Mouse (Mus musculus) thymus, postnatal 10 days (tissue): ENCODE results near the gene Unc119.

Experiments
- DNase-seq, 2 experiments: peaks; one replicate each; pipeline ENCODE4 v3.0.0; 2021; ENCODE audit warnings: low spot score in 2 of 2

The Unc119 gene

DNA sequence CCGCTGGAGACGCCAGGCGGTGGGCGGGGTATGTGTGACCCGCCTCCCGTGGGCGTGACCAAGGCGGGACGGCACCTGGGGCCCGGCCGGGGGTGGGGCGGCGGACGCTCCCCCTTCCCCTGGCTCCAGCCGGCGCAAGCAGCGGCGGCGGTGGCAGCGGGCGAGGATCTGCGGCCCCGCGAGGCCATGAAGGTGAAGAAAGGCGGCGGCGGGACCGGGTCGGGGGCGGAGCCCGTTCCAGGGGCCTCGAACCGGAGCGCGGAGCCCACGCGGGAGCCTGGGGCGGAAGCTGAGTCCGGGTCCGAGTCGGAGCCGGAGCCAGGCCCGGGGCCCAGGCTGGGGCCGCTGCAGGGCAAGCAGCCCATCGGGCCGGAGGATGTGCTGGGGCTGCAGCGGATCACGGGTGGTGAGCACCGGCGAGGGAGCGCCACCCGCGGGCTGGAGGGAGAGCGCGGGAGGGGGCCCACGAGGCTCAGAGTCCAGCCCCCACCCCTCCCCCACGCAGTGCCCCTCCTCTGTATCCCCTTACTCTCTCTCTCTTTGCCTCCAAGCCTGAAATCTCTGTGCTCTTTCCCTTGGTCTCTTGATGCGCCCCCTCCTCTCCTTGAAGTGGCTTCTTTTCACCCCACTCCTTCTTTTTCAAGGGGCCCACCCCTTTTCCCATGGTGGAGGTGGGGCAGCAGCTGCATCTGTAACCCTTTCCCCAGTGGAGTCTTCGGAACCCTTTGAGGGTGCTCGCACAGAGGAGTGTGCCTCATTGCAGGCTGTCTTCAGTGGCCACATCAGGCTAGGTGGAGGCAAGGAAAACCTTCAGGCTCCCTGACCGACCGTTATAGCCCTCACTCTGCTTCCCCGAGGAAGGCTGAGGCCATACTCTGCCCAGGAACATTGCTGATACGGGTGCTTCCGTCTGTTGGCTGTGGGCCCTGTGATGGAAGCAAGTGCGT is at the start of gene Unc119:
Gene Unc119 (plus strand): TSS at position 102 of the 947 bp plus-strand sequence.
- peak; percentile 67 to 76 for DNase-seq

DNA sequence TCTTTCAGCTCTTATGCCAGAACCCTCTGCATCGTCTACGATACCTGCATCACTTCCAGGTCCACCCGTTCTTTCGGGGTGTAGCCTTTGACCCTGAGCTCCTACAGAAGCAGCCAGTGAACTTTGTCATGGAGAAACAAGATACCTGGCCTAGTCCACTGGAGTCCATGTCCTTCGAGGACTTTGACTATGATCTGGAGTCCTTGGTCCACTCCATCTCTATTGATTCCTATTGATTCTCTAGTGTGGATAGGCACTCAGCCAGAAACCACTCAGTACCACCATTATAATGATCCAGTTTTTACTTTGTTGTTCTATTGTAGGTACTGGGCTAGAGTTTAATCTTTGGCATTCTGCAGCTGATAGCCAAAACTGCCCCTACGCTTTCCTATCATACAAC is 48.7 kb upstream of the Unc119 start:
- no peak for DNase-seq

DNA sequence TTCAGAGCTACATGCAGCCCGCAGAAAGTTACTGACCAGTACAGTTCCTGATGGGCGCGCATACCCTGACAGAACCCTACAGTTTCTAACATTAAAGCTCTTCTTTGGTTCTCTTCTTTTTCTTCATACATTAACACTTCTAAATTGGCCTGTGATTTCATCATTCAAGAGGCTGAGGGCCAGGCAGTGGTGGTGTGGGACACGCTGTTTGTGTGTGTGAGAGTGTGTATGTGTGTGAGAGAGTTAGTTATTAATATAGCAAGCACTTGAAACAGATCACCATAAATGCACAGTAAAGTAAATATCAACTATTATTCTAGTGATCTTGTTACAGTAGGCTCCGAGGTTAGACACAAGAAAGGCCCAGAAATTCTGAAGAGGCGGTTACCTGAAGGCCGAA is 42.4 kb upstream of the Unc119 start:
- no peak for DNase-seq

DNA sequence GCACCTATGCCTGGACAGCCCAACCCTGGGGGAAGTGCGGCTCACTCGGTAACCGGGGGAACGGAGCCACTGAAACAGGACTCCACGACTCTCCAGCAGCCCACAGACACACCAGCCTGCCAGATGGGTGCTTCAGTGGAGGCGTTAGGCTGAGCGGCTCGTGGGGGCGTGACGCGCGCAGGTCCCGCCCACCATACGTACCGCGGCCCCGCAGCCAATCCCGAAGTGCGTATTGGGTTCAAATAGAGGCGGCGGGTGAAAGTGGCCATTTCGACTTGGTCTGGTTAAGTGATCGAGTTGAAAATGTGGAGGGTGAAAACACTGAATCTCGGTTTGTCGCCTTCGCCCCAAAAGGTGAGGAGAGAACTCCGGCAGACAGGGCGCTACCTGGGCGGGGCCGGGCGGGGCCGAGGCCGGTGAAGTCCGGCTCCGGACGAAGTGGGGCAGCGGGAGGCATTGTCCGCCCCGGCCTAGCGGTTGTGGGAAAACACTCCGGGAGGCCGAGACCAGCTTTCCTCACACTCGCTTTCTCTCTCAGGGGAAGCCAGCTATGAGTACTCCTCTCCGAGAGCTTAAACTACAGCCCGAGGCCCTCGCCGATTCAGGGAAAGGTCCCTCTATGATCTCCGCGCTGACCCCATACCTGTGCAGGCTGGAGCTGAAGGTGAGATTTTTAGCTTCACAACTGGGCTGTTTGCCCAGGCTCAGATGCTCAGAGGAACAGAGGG is 41.8 kb upstream of the Unc119 start, which contains the start of gene Spag5:
Gene Spag5 (plus strand): TSS at position 173 of the 728 bp plus-strand sequence.
- peak; percentile 83 to 88 for DNase-seq

DNA sequence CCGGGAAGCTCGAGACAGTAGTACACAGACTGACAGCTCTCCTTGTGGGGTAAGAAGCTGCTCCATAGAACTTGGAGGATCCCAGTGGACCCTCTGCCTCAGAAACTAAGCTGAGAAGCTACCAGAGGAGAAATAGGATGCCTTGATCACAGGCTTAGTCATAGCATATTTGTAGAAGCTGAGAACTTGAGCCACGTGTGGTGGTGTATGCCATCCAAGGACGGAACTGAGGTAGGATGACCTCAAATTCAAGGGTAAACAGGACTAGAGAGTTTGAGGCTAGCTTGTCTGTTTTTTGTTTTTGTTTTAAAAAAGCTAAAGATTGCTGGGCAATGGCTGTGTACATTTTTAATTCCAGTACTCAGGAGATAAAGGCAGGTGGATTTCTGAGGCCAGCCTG is 38.0 kb upstream of the Unc119 start:
- no peak for DNase-seq

DNA sequence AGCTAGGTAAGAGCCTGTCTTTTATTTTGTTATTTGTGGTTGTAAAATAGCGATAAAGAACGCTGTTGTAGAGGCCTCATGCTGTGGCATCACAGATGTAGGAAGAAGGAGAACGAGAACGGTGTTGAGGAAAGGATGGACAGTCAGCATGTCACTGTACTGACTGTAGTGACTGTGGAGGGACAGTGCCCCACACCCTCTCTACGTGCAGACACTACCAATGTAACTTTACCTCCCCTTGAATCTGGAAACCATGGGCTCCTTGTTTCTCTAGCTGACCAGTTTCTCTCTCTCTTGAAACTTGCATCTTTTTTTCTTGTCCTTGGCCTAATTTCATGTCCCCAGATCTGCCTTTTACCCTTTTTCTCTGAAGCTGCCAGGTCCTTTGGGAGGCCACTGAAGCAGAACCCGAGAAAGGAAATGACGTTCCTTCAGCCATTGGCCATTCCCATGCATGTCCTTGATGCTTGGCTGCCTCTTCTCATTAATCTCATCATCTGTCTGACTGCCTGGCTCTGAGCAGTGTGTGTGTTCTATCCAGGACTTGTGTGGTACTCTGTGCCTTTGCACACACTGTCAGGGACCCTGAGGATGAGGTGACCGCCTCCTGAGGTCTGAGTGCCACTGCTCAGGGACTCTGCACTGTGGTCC is 32.3 kb upstream of the Unc119 start:
- no peak for DNase-seq

DNA sequence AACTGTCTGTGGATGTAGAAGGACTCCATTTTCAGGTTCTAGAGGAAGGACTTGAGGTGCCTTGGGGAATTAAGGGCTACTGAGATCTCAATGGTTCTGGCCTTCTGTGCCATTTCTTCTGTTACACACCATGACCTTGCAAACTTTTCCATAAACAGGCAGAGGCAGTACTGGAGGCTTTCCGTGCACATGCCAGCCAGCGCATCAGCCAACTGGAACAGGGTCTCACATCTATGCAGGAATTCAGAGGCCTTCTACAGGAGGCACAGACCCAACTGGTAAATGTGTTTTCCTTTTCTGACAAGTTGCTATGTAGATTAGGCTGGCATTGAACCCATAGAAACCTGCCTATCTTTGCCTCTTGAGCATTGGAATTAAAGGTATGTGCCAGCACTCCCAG is 29.6 kb upstream of the Unc119 start:
- DNase-seq, result no peak

DNA sequence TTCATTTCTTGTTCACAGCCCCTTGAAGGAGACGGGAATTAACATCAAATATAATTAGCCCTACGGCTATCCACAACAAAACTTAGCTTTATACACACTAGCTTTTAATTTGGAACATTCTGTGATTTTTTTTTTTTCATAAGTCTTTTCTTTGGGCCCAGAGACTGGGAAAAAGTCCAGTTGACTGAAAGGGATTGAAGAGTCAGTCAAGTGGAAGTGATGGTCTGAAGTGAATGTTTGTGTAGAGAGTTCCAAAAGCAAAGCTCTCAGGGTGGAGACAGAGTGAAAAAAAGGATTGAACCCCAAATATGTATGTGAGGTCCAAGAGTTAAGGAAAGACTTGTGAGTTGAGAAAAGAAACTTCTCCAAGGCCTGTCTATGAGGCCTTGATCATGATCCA is 24.9 kb upstream of the Unc119 start:
- DNase-seq, result no peak

DNA sequence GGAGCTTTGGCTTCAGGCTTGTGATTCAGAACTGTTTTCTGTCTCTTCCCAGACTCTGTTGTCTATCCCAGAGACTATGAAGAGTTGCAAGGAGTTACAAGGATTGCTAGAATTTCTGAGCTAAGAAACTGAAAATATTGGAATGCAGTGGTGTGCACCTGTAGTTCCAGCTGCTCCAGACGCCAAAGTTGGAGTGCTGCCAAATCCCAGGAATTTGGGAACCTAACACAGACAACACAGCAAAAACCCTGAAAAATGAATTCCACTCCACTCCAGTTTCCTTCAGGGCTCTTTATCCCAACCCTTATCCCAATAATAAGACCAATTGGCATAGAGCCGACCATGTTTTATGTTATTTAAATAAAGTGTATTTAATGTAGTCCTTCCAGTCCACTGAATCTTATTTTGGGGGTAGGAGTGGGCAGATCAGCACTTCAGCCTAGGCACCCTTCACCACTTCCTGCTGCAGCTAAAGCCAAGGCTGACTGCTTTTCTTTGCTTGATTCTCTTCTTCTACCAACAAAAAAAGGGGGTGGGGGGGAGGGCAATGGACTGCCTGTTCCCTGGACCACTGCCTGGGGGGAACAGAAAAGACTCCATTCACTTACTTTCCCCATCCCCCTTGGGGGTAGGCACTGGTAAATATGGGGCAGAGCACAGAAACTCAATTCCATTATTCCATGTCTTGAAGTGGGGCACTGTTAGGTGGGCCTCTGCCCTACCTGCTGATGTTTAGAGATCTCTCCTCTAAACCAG is 21.0 kb upstream of the Unc119 start:
- no peak for DNase-seq

DNA sequence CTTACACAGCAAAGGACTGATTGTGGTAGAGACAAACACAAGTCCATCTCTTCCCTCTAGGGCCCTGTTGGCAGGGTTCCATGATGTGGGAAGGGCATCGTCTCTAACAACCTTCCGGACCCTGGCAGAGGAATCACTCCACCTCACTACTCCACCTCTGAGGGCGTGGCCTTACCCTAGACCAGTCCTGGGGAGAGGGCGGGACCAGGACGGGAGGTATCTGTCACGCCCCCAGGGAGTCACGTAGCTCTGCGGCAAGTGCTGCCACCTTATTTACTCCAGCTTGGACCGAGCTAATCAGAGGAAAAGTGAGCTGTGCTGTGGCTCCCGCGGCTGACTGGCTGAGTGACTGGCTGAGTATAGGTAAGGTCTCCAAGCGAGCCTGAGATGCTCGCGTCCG is 20.4 kb upstream of the Unc119 start, which contains the start of gene Aldoc:
Gene Aldoc (plus strand): TSS at position 109 of the 400 bp plus-strand sequence.
- DNase-seq, result peak; percentile 38 to 54

DNA sequence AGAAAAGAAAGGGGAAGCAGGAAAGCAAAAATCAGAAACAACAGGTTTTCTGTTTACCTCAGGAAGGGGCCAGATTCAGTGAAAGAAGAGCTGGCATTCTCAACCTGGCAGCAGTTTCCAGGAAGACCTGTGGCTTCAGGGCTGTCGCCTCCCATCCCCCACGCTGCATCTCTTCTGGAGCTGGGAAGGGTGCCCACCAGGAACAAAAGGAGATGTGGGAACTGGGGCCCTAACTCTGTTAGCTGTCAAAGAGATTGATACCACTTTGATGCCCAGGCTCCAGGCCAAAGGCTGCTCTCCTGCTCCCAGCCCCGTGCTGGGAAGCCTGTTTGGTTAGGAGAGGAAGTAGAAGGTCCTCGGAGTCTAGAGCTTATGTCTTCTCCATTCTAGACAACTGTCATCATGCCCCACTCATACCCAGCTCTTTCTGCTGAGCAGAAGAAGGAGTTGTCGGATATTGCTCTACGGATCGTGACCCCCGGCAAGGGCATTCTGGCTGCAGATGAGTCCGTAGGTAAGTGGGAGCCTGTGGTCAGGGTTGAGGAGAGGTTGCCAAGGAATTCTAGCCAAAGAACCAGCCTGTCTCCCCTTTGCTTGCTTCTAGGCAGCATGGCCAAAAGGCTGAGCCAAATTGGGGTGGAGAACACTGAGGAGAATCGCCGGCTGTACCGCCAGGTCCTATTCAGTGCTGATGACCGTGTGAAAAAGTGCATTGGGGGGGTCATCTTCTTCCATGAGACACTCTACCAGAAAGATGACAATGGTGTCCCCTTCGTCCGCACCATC is 19.1 kb upstream of the Unc119 start:
- DNase-seq, result no peak

DNA sequence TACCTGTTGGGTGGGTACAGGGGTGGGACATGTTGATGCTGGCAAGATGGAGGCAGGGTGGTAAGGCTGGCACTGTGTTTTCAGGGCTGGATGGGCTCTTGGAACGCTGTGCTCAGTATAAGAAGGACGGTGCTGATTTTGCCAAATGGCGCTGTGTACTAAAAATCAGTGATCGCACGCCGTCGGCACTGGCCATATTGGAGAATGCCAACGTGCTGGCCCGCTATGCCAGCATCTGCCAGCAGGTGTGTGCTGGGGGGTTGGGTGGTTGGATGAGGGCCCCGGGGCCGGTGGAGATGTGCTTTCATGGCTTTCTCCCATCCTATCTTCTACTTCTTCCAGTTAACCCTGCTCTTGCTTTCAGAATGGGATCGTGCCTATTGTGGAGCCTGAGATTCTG is 18.3 kb upstream of the Unc119 start:
- DNase-seq, result no peak

DNA sequence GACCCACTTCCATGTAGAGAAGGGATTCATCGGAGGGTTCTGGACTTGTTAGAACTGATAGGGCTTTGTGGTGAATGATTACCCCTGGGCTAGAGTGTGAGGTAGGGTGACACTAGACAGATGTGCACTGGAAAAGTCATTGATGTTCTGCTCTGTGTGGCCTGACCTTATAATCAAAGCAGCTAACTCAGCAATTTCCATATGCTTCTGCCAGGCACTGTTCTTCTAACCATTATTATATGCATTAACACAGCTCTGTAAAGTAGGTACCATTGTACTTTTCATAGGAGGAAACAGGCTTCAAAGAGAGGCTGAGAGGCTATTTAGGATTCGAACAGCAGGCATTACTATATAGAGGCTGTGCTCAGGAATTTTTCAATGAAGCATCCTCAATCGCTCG is 16.1 kb upstream of the Unc119 start:
- DNase-seq, result no peak

DNA sequence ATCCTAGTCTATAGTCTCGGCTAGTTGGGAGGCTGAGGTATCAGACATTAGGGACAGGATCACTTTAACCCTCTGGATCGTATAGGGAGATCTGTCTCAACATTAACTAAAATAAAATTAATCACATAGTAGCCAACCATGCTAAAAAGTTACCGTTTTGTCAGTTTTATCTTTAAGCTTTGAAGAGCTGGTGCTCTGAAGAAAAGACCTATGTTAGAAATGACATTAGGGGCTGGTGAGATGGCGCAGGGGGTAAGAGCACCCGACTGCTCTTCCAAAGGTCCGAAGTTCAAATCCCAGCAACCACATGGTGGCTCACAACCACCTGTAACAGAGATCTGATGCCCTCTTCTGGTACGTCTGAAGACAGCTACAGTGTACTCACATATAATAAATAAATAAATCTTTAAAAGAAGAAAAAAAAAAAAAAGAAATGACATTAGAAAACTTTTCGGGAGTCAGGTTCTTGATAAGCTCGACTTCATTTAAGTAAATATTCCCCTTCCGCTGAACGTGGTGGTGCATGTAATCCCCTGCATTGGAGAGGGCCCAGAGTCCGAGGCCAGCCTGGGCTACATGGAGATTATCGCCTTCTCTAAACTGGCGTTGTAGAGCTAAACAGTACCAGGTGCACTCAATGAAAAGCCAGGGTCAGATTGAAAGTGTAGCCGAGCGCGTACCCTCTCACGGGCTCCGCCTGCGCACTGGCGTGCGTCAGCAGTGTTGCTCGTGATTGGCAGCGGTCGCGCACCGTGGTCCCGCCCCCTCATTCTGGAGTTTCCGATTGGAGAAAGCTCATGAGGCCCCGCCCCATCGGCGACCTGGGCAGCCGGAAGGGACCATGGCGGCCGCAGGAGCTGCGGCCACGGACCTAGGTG is 15.4 kb upstream of the Unc119 start, which contains the start of gene Pigs:
Gene Pigs (plus strand): TSS at position 782 of the 878 bp plus-strand sequence.
- peak; percentile 87 to 93 for DNase-seq

DNA sequence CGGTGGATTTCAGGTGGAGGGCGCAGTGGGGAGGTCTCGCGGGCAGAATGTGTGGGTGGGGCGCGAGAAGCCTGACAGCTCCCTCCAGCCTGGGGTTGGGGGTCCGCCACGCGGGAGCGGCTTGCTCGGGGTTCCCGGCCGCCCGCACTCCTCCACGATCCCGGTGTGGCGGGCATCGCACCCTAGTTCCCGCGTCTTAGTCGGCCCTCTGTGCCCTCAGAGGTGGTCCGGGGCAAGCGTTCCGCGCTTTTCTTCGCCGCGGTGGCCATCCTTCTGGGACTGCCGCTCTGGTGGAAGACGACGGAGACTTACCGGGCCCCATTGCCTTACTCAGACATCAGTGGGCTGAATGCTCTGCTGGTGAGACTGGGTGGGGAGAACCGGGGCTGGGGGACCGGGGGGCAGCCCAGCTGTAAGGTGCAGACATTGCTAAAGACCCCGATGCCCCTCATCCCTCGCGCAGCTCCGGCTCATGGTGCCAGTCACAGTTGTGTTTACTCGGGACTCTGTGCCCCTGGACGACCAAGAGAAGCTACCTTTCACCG is 14.7 kb upstream of the Unc119 start:
- DNase-seq, result no peak

DNA sequence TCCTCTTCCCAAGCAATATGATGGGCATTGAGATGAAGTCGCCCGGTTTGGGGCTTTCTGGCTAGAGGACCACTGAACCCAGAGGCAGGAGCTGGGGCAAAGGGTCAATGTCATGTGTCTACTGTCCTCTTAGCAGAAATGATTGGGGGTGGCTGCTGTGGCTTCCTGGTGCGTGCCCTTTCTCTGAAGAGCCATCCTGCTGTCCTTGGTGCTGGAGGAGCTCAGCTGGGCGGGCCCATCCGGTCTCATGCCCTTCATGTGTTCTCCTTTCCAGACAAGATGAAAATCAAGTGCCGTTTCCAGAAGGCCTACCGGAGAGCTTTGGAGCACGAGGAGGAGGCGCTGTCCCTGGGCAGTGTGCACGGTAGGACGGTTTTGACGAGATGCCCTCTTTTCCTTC is 10.6 kb upstream of the Unc119 start:
- DNase-seq, result no peak

DNA sequence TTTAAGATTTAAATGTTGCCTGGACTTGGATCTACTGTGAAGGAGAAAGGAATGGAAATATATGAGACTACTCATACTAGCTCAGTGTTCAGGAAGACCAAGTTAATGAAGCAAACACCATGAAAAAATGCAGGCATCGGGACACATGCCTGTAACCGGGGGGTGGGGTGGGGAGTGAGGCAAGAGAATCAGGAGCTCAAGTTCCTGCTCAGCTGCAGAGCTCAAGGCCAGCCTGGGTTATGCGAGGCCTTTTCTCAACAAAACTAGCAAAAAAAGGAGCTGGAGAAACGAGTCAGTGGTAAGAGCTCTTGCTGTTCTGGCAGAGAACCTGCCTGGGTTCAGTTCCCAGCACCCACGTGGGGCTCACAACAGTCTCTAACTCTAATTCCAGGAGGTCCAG is 9.3 kb upstream of the Unc119 start:
- no peak for DNase-seq

DNA sequence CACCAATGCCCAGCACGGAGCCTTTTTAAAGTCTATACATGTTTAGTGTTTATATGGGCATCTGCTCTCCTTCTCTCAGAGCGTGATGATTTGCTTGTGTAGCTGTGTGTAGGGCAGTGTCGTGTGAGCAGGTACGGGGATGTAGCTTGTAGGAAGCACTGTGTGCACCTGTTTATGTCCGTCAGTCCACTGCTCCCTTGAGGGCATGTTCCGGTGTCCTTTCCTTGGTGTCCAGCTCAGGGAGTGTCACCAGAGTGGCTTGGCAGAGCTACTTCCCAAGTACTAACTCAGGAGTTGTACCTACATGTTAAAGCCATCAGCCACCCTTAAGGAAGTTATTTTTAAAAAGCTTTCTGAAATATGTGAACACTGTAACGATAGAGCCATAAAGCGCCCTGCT is 6.2 kb upstream of the Unc119 start:
- no peak for DNase-seq

DNA sequence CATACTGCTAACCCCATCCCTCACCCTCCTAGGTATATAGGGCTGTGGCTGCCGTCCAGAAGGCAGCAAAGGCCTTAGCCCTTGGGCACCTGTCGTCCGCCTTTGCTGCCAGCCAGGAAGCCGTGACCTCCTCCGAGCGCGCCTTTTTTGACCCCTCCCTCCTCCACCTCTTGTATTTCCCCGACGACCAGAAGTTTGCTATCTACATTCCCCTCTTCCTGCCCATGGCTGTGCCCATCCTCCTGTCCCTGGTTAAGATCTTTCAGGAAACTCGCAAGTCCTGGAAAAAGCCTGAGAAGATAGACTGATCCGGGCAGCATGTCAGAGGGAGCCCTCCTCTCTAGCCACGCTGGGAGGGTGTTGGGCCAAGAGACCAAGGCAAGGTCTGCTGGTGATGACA is 1.6 kb upstream of the Unc119 start:
- no peak for DNase-seq
